Mouse (Mus musculus): Measurements from ENCODE around the gene Tcf7l2. TPM values are rescaled to one million over a fixed set of nuclear protein-coding genes. Genes with fewer than 3 reads are reported as not detected.
A peak's percentile ranks its signal among the peaks of the same experiment; 100 is the strongest.

Gene Tcf7l2
- total RNA-seq, 2 experiments from 2014 or later: 8.1 to 12.1 TPM

- intact Hi-C loops (cut with DNase I): no loop called here
- no peak for DNase-seq (ENCODE audit: low spot score in 2 of 2)
Observed at GRCm38 (mm10) chr19:55784796-55785418, 43.3 kb downstream of the Tcf7l2 start.

- intact Hi-C loops (cut with DNase I): no loop called here
- no peak for DNase-seq (ENCODE audit: low spot score in 2 of 2)
Observed at GRCm38 (mm10) chr19:55787420-55787819, 45.8 kb downstream of the Tcf7l2 start.

- intact Hi-C loops (cut with DNase I): no loop called here
- peak in 1 of 2 experiments; percentile 15 for DNase-seq (ENCODE audit: low spot score in 2 of 2)
Observed at GRCm38 (mm10) chr19:55788285-55788904, 46.8 kb downstream of the Tcf7l2 start.

GRCm38 (mm10) chr19:55788905-55789295 lies 47.3 kb downstream of the Tcf7l2 start:
- intact Hi-C loops (cut with DNase I): no loop called here

GRCm38 (mm10) chr19:55789838-55790237 lies 48.2 kb downstream of the Tcf7l2 start:
- intact Hi-C loops (cut with DNase I): no loop called here
- no peak for DNase-seq (ENCODE audit: low spot score in 2 of 2)

More at GRCm38 (mm10) chr19:55788905-55789295, 47.3 kb downstream of the Tcf7l2 start:
- no peak for DNase-seq (ENCODE audit: low spot score in 2 of 2)

GRCm38 (mm10) chr19:55791293-55791692 lies 49.7 kb downstream of the Tcf7l2 start:
- intact Hi-C loops (cut with DNase I): no loop called here
- no peak for DNase-seq (ENCODE audit: low spot score in 2 of 2)

- no peak for DNase-seq (ENCODE audit: low spot score in 2 of 2)
- intact Hi-C loops (cut with DNase I): no loop called here
Observed at GRCm38 (mm10) chr19:55791886-55792285, 50.3 kb downstream of the Tcf7l2 start.

- intact Hi-C loops (cut with DNase I): no loop called here
- DNase-seq (ENCODE audit: low spot score in 2 of 2): no peak
Observed at GRCm38 (mm10) chr19:55792571-55792970, 51.0 kb downstream of the Tcf7l2 start.

- intact Hi-C loops (cut with DNase I): no loop called here
- no peak for DNase-seq (ENCODE audit: low spot score in 2 of 2)
Observed at GRCm38 (mm10) chr19:55793029-55793428, 51.4 kb downstream of the Tcf7l2 start.

GRCm38 (mm10) chr19:55794194-55794945 lies 52.8 kb downstream of the Tcf7l2 start:
- intact Hi-C loops (cut with DNase I): no loop called here
- DNase-seq (ENCODE audit: low spot score in 2 of 2): no peak

- DNase-seq (ENCODE audit: low spot score in 2 of 2): no peak
- intact Hi-C loops (cut with DNase I): no loop called here
Observed at GRCm38 (mm10) chr19:55794946-55795340, 53.3 kb downstream of the Tcf7l2 start.

- no peak for DNase-seq (ENCODE audit: low spot score in 2 of 2)
- intact Hi-C loops (cut with DNase I): no loop called here
Observed at GRCm38 (mm10) chr19:55795349-55795748, 53.7 kb downstream of the Tcf7l2 start.

- intact Hi-C loops (cut with DNase I): no loop called here
- DNase-seq (ENCODE audit: low spot score in 2 of 2): no peak
Observed at GRCm38 (mm10) chr19:55797834-55798233, 56.2 kb downstream of the Tcf7l2 start.

- intact Hi-C loops (cut with DNase I): no loop called here
- DNase-seq (ENCODE audit: low spot score in 2 of 2): no peak
Observed at GRCm38 (mm10) chr19:55799411-55799810, 57.8 kb downstream of the Tcf7l2 start.

- DNase-seq (ENCODE audit: low spot score in 2 of 2): no peak
- intact Hi-C loops (cut with DNase I): no loop called here
Observed at GRCm38 (mm10) chr19:55800059-55800458, 58.4 kb downstream of the Tcf7l2 start.

- intact Hi-C loops (cut with DNase I): no loop called here
- DNase-seq (ENCODE audit: low spot score in 2 of 2): no peak
Observed at GRCm38 (mm10) chr19:55803121-55803520, 61.5 kb downstream of the Tcf7l2 start.

GRCm38 (mm10) chr19:55803797-55804196 lies 62.2 kb downstream of the Tcf7l2 start:
- no peak for DNase-seq (ENCODE audit: low spot score in 2 of 2)
- intact Hi-C loops (cut with DNase I): no loop called here

GRCm38 (mm10) chr19:55804795-55805194 lies 63.2 kb downstream of the Tcf7l2 start:
- DNase-seq (ENCODE audit: low spot score in 2 of 2): no peak
- intact Hi-C loops (cut with DNase I): no loop called here

- DNase-seq (ENCODE audit: low spot score in 2 of 2): no peak
- intact Hi-C loops (cut with DNase I): no loop called here
Observed at GRCm38 (mm10) chr19:55806434-55807193, 65.0 kb downstream of the Tcf7l2 start.
